Mouse (Mus musculus) adrenal gland, adult (tissue): ENCODE results near the gene Marcksl1.
A peak's percentile ranks its signal among the peaks of the same experiment; 100 is the strongest.

Source experiments
- DNase-seq, 2 experiments: peaks; one replicate each; pipeline ENCODE4 v3.0.0; 2022 to 2023; ENCODE audit warnings: low spot score in 1 of 2; ENCODE audit not compliant: inconsistent age in 2 of 2

Gene Marcksl1

DNA sequence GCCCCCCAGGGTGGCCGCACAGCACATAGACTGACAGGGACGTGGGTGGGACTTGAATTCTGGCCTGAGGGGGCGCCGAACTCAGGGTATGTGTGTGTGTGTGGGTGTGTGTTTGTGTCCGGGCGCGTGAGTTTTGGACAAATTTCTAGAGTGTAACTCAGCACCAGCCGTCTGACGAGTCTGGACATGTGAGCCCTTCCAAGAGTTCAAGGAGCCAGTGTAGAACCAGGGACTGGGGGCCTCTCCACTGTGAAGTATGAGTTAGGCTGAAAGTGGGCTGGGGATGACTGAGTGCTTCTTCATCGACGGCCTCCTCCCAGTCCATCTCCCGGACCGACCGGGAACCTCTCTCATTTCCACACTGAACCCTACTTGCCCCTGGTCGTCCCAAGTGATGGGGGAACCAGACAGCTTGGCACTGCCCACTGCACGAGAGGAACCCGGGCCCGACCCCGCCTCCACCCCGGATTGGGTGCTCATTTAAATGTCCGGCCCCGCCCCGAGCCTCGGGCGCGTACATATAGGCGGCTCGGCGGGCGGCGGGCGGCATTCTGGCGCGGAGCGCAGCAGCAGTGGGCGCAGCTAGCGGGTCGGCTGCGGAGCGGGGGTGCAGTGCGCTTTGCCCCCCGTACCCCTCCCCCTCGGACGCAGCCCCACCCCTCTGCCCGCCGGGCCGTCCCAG, at the start of gene Marcksl1:
Marcksl1 (plus strand) TSS at position 496 of the 682 bp plus-strand sequence.
- DNase-seq = peak; percentile 87 to 93

DNA sequence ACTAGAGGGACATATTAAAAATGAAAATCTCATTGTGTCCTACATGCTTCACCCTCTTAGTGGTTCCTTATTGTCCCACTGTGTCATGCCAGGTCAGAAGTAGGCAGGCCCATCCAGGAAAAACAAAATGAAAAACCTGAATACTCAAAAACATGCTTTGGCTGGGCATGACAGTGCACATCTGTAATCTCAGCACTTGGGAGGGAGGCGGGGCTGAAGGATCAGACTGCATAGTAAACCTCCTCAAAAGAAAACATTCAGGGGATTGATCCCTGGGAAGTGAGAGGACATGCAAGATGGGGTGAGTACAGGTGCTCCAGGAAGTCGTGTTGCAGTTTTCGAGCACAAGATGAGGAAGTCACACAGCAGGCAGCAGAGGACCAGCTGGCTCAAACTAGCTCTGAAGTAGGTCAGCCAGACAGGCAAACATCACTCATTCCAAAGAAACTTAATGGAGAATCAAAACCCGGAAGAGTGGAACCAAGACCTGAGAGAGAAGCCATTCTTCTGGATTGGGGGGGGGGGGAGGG, 49.0 kb upstream of the Marcksl1 start:
- DNase-seq = no peak

DNA sequence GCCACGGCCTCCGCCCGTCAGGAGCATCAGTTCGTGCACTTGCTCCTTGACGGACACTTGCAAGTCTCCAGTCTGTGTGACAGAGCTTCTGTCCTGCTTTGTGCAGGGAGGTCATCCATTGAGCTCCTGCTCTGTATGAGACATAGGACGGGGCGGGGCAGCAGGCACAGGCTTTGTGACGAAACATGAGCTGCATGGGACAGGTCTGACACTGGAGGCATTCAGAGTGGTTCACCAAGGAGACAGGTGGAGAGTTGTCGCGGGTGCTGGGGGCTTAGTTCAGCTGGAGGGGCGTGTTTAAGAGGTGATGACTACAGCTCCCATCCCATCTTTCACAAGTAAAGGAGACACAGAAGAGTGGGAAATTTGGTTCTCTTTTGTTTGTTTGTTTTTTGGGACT, 37.3 kb upstream of the Marcksl1 start:
- DNase-seq = no peak

DNA sequence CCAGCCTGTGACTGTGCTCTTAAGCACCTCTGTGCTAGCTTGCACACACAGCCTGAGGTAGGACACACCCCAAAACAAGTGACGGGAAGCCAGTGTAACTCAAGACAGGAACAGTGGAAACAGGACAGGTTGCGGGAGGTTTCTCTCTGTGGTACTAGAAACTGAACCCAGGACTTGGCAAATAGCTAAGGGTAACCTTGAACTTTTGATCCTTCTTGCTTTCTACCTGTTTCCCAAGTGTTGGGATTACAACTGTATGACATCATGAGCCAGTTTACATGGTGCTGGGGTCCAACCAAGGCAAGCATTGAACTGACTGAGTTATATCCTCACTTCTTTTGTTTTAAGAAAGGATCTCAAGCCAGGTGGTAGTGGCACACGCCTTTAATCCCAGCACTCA, 33.5 kb upstream of the Marcksl1 start:
- no peak for DNase-seq

DNA sequence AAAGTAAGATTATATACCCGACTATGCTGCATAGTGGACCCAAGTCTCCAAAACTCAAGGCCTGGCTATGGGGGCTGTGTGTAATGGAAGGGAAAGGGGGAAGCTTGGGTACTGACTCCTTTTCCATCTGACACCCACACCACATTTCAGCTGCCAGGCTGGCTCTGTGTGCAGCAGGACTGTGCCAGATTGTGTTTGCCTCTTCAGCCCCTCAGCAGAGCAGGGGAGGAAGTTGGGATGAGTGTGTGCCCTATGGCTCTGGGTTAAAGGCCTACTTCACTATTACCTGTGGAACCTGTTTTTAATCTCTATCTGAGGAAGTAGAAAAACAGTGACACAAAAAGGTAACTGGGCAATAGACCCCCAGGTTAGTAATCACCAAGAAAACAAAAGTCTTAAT, 32.3 kb upstream of the Marcksl1 start:
- no peak for DNase-seq

DNA sequence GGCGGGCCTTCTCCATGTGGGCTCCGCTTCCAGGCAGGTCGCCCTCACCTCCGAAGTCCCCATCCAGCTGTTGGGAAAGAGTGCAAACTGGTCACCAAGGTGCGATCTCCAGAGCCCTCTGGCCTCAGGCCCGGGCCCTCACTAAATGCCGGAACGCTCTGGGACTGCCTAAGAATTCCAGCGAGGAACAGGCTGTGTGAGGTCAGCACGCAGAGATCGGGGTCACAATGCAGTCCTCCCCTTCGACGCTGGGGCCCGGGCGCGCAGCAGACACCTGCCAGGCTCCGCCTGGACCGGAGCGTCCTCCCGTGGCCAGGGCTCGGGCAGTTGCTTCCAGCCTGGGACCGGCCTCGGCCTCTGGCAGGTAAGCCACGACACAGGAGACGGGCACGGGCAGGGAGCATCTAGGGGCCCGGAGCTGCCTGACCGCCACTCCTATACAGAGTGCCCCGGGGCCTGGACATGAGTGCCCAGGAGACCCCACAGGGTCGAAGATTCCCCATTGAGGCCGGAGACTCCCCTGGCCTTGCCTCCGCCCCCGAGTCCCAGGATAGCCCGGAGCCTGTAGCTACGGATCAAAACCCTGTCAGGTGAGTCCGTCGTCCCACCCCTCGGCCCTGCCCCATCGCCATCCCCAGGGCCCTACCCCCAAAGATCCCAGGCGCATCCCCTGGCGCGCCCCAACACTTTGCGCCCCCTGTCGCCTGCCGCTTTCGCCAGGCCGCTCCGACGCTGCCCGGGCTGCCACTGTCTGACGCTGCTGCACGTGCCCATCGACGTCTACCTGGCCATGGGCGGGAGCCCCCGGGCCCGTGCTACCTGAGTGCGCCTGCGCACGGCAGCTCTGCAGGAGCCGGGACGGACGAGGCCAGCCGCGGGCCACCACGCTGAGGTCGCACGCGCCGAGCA, 22.2 kb upstream of the Marcksl1 start, which contains the start of the genes Tssk3 and Fam229a:
Tssk3 (minus strand) TSS at position 51 of the 909 bp plus-strand sequence.
Fam229a (plus strand) TSS at position 219 of the 909 bp plus-strand sequence.
- peak; percentile 47 to 64 for DNase-seq

DNA sequence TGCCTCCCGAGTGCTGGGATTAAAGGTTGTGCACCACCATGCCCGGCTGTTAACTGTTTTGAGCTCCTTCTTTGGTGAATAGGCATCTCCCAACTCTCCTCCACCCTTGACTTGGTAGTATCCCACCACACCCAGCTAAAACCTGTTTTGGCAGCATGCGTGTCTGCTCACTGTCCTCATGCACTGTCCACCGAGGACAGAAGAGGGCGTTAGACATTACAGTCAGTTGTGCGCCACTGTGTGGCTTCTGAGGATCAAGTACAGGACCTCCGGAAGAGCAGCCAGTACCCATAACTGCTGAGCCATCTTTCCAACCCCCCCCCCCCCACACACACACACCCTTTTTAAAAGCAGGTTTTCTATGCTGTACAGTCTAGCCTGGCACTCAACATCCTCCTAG, 18.7 kb upstream of the Marcksl1 start:
- no peak for DNase-seq

DNA sequence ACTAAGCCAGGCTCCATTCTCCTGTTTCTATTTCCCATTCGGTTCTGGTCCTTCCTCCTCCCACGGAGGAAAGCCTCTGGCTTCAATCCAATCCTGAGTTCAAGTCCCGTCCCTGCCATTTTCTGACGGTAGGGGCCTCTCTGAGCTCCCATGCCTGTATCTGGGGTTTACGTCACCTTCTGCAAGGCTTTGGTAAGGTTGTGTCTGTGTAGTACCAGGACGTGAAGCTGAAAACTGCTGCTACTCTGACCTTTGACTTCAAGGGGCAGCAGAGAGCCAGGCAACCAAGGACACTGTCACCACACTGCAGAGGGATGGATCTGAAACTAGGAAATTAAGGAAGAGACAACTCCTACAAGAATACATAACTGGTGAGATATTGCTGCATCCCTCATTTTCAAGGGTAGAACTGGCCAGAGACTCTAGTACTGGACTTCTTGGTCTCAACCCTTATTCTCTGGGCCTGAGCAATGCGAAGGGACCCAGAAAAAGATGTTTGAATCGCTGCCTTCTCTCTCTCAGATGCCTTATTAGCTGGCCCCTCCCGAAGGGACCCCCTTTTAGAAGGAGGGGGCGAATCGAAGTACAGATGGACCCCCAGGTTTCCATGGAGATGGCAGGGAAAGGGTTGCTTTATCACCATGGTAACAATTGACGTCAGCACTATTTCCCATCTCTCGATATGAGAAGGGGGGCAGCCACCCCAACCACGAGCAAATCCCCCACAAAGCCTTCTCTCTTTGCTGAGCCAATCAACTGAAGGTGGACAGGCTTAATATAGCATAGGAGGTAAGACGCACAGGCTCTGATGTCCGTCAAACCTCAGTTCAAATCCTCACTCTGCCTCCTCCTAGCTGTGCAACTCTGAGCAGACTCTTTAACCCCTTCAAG, 17.5 kb upstream of the Marcksl1 start:
- peak in 1 of 2 experiments; percentile 61 for DNase-seq

DNA sequence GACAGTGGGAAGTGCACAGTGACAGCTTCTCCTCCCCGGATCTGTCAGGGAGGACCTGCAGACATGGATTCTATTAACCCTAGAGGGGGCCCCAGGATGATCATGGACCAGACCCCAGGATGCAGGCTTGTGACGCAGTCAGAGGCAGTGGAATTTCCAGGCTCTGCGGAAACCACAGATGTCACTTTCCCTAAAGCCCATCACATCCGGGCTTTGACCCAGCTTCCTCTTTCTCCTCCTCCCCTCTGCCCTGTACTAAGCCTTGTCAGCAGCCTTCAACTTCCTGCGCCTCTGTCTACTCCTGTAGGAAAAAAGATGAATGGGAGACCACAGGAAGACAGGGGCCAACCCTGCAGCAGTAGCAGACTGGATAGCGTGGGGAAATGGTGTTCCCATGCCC, 16.8 kb upstream of the Marcksl1 start:
- DNase-seq = peak; percentile 57 to 73

DNA sequence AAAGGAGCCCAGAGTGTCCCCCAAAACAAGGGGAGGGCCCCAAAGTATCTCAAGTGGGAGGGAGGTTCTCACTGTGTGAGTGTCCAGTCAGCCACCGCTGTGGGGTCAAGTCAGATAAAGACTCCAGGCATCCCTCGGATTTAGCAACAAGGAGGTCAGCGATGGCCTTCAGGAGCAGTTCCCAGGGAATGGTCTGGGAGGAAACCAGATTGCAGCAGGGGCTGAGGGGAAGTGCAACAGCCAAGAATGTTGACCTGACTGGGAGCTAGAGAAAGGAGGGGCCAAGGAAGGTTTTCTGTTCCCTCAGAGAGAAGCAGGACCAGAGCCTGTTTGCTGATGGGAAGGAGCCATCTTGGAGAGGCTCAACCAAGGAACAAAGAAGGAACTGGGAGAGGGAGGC, 14.4 kb upstream of the Marcksl1 start:
- DNase-seq = no peak

DNA sequence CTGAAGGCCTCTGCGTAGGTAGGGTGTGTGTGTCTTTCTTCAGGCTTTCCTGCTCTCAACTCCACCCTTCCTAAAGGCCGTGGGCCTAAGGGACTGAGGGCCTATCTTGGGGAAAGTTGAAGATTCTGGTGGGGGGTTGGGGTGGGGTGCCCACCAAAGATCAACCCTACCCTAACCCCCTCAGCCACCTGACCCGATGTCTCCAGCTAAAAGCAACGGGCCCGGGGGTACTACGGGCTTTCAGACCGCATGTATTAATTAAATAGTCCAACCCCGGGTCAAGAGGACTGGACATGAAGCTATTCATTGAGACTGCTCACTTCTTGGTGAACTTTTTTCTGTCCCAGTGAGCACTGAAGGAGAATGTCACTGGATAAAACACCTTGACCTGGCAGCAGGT, 13.4 kb upstream of the Marcksl1 start:
- peak in 1 of 2 experiments; percentile 29 for DNase-seq

DNA sequence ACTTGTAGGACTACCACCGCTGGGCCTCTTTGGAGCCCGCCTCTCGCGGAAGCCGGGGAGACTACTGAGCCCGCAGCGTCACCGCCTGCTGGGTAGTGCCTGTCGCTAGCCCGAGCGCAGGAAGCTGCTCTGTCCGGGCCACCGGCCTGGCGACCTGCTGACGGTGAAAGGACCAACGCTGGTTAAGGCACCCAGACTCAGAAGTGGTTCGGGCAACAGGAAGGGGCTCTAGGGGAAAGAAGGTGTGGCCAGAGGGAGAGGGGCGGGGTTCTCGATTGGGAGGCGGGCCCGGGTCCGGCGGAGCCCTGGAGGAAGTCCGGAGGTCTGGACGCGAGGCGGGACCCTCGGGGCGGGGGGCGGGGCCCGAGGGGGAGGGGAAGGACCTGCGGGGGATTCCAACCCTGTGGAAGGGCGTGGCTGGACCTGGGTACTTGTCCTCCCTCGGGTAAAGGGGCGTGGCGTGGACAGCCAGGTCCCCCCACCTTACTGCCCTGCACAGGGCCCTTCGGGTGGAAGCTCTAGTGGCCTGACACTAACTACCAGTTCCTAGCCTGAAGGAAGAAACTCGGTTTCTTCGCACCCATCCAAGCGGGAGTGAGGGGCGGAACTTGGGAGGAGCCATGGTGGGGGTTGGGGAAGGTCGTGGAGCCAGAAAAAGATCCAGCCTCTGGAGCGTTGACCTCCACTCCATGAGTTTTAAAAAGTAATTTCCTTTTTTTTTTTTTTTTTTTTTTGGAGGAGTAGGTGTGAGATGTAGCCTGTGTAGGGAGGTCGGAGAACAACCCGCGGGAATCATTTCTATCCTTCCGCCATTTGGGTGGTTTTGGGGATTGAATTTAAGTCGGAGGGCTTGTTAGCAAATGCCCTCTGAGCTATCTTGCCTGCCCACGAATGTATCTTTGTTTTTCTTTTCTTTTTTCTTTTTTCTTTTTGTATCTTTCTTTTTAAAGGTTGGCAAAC, 12.5 kb upstream of the Marcksl1 start:
- DNase-seq = peak; percentile 93 to 97

DNA sequence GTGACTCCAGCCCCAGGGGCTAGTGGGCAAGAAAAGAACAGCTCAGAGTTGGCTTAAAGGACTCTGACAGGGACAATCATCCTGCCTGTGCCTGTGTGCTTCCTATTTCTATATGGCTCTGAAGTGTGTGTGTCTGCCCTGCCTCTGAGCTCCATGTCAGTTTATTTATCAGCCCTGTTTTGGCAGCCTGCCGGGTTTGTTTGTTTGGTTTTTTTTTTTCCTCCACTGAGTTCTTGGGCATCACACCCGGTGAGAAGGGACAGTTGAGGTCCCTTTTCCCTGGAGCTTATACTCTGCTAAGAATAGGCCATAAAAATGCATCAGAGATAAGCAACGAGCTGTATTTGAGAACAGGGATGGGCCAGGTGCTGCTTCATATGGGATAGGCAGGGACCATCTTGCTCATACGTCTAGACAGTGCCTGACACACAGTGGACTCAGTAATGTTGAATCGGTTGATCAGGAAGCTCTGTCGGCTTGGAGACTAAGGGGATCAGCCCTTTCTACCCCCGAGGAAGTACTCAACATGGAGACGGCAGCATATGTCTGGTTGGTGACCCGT, 11.0 kb upstream of the Marcksl1 start:
- no peak for DNase-seq

DNA sequence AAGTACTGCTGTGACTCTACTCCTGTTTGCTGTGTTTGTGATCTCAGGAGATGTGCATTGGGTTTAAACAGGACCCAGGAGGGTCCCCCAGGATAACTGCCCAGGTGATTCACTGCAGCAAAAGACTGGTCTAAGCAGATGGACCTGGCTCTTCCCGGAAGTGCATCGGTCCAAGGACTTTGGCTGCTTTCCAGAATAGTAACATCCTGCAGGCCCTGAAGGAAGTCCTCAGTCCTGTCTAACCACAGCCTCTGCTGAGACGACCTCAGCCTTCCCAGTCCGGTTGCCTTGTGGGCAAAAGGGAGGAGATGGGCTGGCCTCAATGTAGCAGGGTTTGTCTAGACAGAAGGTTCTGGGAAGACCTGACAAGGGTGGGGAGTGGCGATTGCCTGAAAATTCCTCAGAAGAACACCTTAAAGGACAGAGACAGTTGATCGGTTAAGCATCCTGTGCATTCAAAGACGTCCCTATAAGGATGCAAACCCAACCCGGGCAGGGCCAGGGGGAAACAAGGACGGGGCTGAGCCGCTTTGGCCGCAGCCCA, 10.4 kb upstream of the Marcksl1 start:
- peak in 1 of 2 experiments; percentile 54 for DNase-seq

DNA sequence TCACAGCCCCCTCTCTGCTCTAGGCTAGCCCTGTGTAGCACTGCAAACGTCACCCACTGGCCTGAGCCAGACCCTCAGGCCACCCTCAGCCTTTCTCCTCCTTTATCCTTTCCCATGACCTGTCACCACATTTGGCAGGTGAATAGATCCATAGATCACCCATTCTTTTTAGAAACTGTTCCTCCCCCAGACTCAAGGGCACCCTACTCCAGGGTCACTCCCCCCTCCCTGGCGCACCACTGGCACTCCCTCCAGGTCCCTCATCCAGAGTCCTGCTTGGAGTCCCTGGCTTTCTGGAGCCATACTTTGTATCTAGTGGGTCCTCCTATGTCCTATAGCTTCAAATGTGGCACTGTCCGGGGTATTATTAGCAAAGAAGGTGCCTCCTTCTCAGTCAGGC, 7.9 kb upstream of the Marcksl1 start:
- DNase-seq = peak; percentile 37 to 79

DNA sequence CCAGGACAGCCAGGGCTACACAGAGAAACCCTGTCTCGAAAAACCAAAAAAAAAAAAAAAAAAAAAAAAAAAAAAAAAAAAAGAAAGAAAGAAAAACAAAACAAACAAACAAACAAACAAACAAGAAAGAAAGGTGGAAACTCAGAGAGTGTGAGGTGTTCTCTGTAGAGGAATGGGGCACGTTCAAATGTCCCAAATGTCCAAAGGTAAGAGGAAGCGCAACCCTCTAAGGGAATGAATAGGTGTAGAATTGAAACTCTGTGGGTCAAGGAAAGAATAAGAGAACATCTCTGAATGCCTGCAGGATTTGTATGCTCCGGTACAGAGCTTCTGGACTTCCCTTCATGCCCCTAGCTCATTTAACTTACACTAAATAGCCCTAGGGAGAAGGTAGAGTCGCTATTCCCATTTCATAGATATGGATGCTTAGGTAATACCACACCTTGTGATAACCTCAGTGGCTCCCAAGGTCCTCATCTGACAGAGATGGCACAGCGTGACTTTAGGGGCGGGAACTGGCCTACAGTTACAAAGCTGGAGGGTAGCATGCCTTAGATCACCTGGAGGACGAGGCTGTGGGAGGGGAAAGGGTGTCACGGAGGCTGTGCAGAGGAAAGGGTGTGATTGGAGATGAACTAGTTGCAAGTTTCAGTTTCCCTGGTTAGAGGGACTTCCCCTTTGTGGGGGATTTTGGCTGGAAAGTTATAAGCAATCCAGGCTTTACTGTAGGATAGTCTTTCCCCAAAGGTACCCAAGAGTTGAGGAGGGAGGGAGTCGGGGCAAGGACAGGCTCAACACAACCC, 5.7 kb upstream of the Marcksl1 start:
- peak in 1 of 2 experiments; percentile 76 for DNase-seq

DNA sequence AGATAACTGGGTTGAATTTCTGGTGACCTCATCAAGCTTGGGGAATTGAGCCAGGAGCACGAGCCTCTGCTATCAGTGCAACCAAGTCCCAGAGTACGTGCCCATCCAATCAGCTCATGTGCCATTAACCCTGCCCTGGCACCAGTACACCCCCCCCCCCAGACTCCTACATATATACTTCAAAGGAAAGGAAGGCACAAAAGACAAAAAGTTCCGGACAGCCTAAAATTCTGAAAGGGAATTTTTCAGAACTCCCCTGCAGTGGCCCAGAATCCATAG, 5.2 kb upstream of the Marcksl1 start:
- DNase-seq = peak in 1 of 2 experiments; percentile 62

DNA sequence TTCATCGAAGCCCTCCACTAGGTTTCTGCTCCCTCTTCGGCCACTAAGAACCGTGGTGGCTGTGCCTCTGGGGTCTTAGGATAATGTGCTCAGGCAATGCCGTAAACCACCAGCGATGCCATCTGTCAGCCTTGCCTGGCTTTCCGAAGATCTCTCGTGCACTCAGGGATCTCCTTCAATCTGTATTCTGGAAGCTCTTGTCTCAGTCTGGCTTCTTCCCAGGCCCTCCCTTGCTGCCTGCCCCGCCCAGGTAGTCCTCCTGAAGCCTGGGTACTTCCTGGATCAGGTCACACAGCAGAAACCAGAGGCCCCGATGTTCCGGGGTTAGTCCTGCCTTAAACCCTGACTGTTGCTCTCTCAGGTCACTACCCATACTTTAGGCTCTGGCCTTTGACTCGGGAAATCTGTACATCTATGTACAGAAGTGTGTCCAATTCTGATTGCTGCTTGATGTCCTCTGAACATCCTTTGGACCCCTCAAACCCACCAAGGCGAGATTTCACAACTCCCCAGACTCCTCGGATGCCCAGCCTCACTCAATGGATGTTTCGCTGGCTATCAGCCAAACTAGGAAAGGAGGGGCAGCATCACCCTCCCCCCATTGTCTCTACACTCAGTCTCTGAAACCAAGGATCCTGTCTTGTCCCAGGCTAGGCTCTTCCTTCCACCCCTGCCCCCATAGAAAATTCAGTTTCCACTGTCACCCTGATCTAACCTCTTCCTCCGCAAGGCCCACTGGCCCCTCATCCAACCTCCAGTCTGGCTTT, 4.4 kb upstream of the Marcksl1 start:
- no peak for DNase-seq
